Mouse (Mus musculus): ENCODE measurements around the gene Slc1a1. TPM values are rescaled to one million over a fixed set of nuclear protein-coding genes. Genes with fewer than 3 reads are reported as not detected.

Gene Slc1a1
- polyA plus RNA-seq, 1 experiment from 2014 or later: 0.08 TPM

GRCm38 (mm10) chr19:28891864-28892263 lies 57.0 kb downstream of the Slc1a1 start:
- no peak overlapping the region for H3K9ac ChIP-seq
- no peaks in the 10 kb centered on the region for H3K27me3 ChIP-seq
- WGBS (ENCODE audit: insufficient replicate concordance): 83% methylated on average over 1 of the region's 1 CpGs
- H3K4me1 ChIP-seq (replicated peaks): no peaks in the 10 kb centered on the region
- ATAC-seq (ENCODE audit: insufficient read depth): no peak
- H3K36me3 ChIP-seq (replicated peaks): no peaks in the 10 kb centered on the region
- H3K4me3 ChIP-seq (replicated peaks): no peak overlapping the region
- H3K27ac ChIP-seq (replicated peaks): no peak overlapping the region
- H3K9me3 ChIP-seq (replicated peaks): no peaks in the 10 kb centered on the region
- H3K4me2 ChIP-seq: no peak overlapping the region

GRCm38 (mm10) chr19:28896639-28897038 lies 61.8 kb downstream of the Slc1a1 start:
- Histone ChIP-seq H3K4me3 (replicated peaks) (no peak overlapping the region), H3K27ac (replicated peaks) (no peak overlapping the region), H3K4me2 (no peak overlapping the region), H3K27me3 (no peaks in the 10 kb centered on the region), H3K9ac (no peak overlapping the region), H3K9me3 (replicated peaks) (no peaks in the 10 kb centered on the region), H3K4me1 (replicated peaks) (no peaks in the 10 kb centered on the region), H3K36me3 (replicated peaks) (no peaks in the 10 kb centered on the region)
- 50% methylated on average over 1 of the region's 1 CpGs for WGBS (ENCODE audit: insufficient replicate concordance)
- ATAC-seq (ENCODE audit: insufficient read depth): no peak

- no peak overlapping the region for H3K9ac ChIP-seq
- H3K36me3 ChIP-seq (replicated peaks): no peaks in the 10 kb centered on the region
- H3K27ac ChIP-seq (replicated peaks): no peak overlapping the region
- H3K27me3 ChIP-seq: no peaks in the 10 kb centered on the region
- H3K4me2 ChIP-seq: no peak overlapping the region
- WGBS (ENCODE audit: insufficient replicate concordance): 59% methylated on average over 9 of the region's 9 CpGs
- no peak overlapping the region for H3K4me3 ChIP-seq (replicated peaks)
- ATAC-seq (ENCODE audit: insufficient read depth): no peak
- no peaks in the 10 kb centered on the region for H3K9me3 ChIP-seq (replicated peaks)
- H3K4me1 ChIP-seq (replicated peaks): no peaks in the 10 kb centered on the region
These were observed 62.6 kb downstream of the Slc1a1 start for GRCm38 (mm10) chr19:28897497-28897896.

GRCm38 (mm10) chr19:28900771-28901170 lies 65.9 kb downstream of the Slc1a1 start:
- 74% methylated on average over 2 of the region's 2 CpGs for WGBS (ENCODE audit: insufficient replicate concordance)
- H3K4me2 ChIP-seq: no peak overlapping the region
- no peaks in the 10 kb centered on the region for H3K27me3 ChIP-seq
- no peak for ATAC-seq (ENCODE audit: insufficient read depth)
- no peaks in the 10 kb centered on the region for H3K9me3 ChIP-seq (replicated peaks)
- H3K4me1 ChIP-seq (replicated peaks): no peaks in the 10 kb centered on the region
- H3K9ac ChIP-seq: no peak overlapping the region
- no peak overlapping the region for H3K27ac ChIP-seq (replicated peaks)
- H3K36me3 ChIP-seq (replicated peaks): no peaks in the 10 kb centered on the region
- H3K4me3 ChIP-seq (replicated peaks): no peak overlapping the region

- Histone ChIP-seq H3K4me1 (replicated peaks) (no peaks in the 10 kb centered on the region), H3K4me2 (no peak overlapping the region), H3K4me3 (replicated peaks) (no peak overlapping the region), H3K9me3 (replicated peaks) (no peaks in the 10 kb centered on the region), H3K27ac (replicated peaks) (no peak overlapping the region), H3K9ac (no peak overlapping the region), H3K36me3 (replicated peaks) (no peaks in the 10 kb centered on the region), H3K27me3 (no peaks in the 10 kb centered on the region)
- ATAC-seq (ENCODE audit: insufficient read depth): no peak
- WGBS (ENCODE audit: insufficient replicate concordance): 61% methylated on average over 2 of the region's 2 CpGs
These were observed 67.3 kb downstream of the Slc1a1 start for GRCm38 (mm10) chr19:28902111-28902510.

GRCm38 (mm10) chr19:28902806-28903205 lies 68.0 kb downstream of the Slc1a1 start:
- Histone ChIP-seq H3K36me3 (replicated peaks) (no peaks in the 10 kb centered on the region), H3K4me2 (no peak overlapping the region), H3K9ac (no peak overlapping the region), H3K4me3 (replicated peaks) (no peak overlapping the region), H3K4me1 (replicated peaks) (no peaks in the 10 kb centered on the region), H3K27me3 (no peaks in the 10 kb centered on the region), H3K9me3 (replicated peaks) (no peaks in the 10 kb centered on the region), H3K27ac (replicated peaks) (no peak overlapping the region)
- WGBS (ENCODE audit: insufficient replicate concordance): 54% methylated on average over 4 of the region's 4 CpGs
- ATAC-seq (ENCODE audit: insufficient read depth): no peak

- WGBS (ENCODE audit: insufficient replicate concordance): 66% methylated on average over 8 of the region's 8 CpGs
- no peaks in the 10 kb centered on the region for H3K36me3 ChIP-seq (replicated peaks)
These were observed 68.8 kb downstream of the Slc1a1 start for GRCm38 (mm10) chr19:28903536-28904119.

GRCm38 (mm10) chr19:28908186-28908585 lies 73.3 kb downstream of the Slc1a1 start:
- 64% methylated on average over 4 of the region's 4 CpGs for WGBS (ENCODE audit: insufficient replicate concordance)
- no peak for ATAC-seq (ENCODE audit: insufficient read depth)

More at GRCm38 (mm10) chr19:28903536-28904119, 68.8 kb downstream of the Slc1a1 start:
- Histone ChIP-seq H3K27ac (replicated peaks) (no peak overlapping the region), H3K4me2 (no peak overlapping the region), H3K9ac (no peak overlapping the region), H3K4me3 (replicated peaks) (no peak overlapping the region), H3K4me1 (replicated peaks) (no peaks in the 10 kb centered on the region), H3K9me3 (replicated peaks) (no peaks in the 10 kb centered on the region), H3K27me3 (no peaks in the 10 kb centered on the region)
- ATAC-seq (ENCODE audit: insufficient read depth): no peak

GRCm38 (mm10) chr19:28908693-28909092 lies 73.8 kb downstream of the Slc1a1 start:
- no peak overlapping the region for H3K4me2 ChIP-seq
- H3K4me1 ChIP-seq (replicated peaks): no peaks in the 10 kb centered on the region
- no peak overlapping the region for H3K27ac ChIP-seq (replicated peaks)
- H3K36me3 ChIP-seq (replicated peaks): no peaks in the 10 kb centered on the region
- ATAC-seq (ENCODE audit: insufficient read depth): no peak
- H3K4me3 ChIP-seq (replicated peaks): no peak overlapping the region
- no peak overlapping the region for H3K9ac ChIP-seq
- WGBS (ENCODE audit: insufficient replicate concordance): 63% methylated on average over 9 of the region's 9 CpGs
- H3K27me3 ChIP-seq: no peaks in the 10 kb centered on the region
- no peaks in the 10 kb centered on the region for H3K9me3 ChIP-seq (replicated peaks)

More at GRCm38 (mm10) chr19:28908186-28908585, 73.3 kb downstream of the Slc1a1 start:
- Histone ChIP-seq H3K4me1 (replicated peaks) (no peaks in the 10 kb centered on the region), H3K9me3 (replicated peaks) (no peaks in the 10 kb centered on the region), H3K36me3 (replicated peaks) (no peaks in the 10 kb centered on the region), H3K4me3 (replicated peaks) (no peak overlapping the region), H3K27me3 (no peaks in the 10 kb centered on the region), H3K9ac (no peak overlapping the region), H3K27ac (replicated peaks) (no peak overlapping the region), H3K4me2 (no peak overlapping the region)

- ATAC-seq (ENCODE audit: insufficient read depth): no peak
- Histone ChIP-seq H3K36me3 (replicated peaks) (no peaks in the 10 kb centered on the region), H3K4me2 (no peak overlapping the region), H3K9ac (no peak overlapping the region), H3K27ac (replicated peaks) (no peak overlapping the region), H3K4me1 (replicated peaks) (no peaks in the 10 kb centered on the region), H3K9me3 (replicated peaks) (no peaks in the 10 kb centered on the region), H3K27me3 (no peaks in the 10 kb centered on the region), H3K4me3 (replicated peaks) (no peak overlapping the region)
- WGBS (ENCODE audit: insufficient replicate concordance): 15% methylated on average over 6 of the region's 6 CpGs
These were observed 79.7 kb downstream of the Slc1a1 start for GRCm38 (mm10) chr19:28914598-28914997.

- Histone ChIP-seq H3K27ac (replicated peaks) (peak overlapping the region; percentile 14; the same call in 1 of the 2 replicates), H3K9me3 (replicated peaks) (no peaks in the 10 kb centered on the region), H3K4me3 (replicated peaks) (no peak overlapping the region), H3K9ac (no peak overlapping the region), H3K4me2 (no peak overlapping the region), H3K4me1 (replicated peaks) (no peaks in the 10 kb centered on the region), H3K36me3 (replicated peaks) (no peaks in the 10 kb centered on the region), H3K27me3 (no peaks in the 10 kb centered on the region)
- 44% methylated on average over 2 of the region's 2 CpGs for WGBS (ENCODE audit: insufficient replicate concordance)
- ATAC-seq (ENCODE audit: insufficient read depth): no peak
These were observed 80.9 kb downstream of the Slc1a1 start for GRCm38 (mm10) chr19:28915602-28916250.

GRCm38 (mm10) chr19:28916492-28916891 lies 81.6 kb downstream of the Slc1a1 start:
- ATAC-seq (ENCODE audit: insufficient read depth): no peak
- no peaks in the 10 kb centered on the region for H3K9me3 ChIP-seq (replicated peaks)
- WGBS (ENCODE audit: insufficient replicate concordance): 44% methylated on average over 4 of the region's 4 CpGs
- H3K4me2 ChIP-seq: no peak overlapping the region
- no peaks in the 10 kb centered on the region for H3K36me3 ChIP-seq (replicated peaks)
- H3K27me3 ChIP-seq: no peaks in the 10 kb centered on the region
- H3K4me1 ChIP-seq (replicated peaks): no peaks in the 10 kb centered on the region
- no peak overlapping the region for H3K4me3 ChIP-seq (replicated peaks)
- H3K9ac ChIP-seq: no peak overlapping the region
- no peak overlapping the region for H3K27ac ChIP-seq (replicated peaks)
